Mouse (Mus musculus): ENCODE results near the gene Lce1a1.

GRCm38 (mm10) chr3:92602169-92602568 lies 45.9 kb downstream of the Lce1a1 start:
- TF ChIP-seq CTCF (IDR thresholded peaks at IDR 0.05; ENCODE audit: low read depth, low read length) (peak; percentile 34; the same call in 1 of the 2 replicates), POLR2A (IDR thresholded peaks at IDR 0.05; ENCODE audit: extremely low read depth, insufficient read depth, low read length) (no peak)
